Mouse (Mus musculus): ENCODE results near the gene Gm11037. TPM values are rescaled to one million over a fixed set of nuclear protein-coding genes. Genes with fewer than 3 reads are reported as not detected.

Gene Gm11037
- polyA plus RNA-seq, 1 experiment = not detected

GRCm38 (mm10) chr2:131132111-131132888 lies 997 bp upstream of the Gm11037 start:
- no peaks in the 10 kb centered on the region for H3K4me1 ChIP-seq (ENCODE audit: control insufficient read depth, insufficient read depth, low read length)
- H3K9me3 ChIP-seq (replicated peaks; ENCODE audit: control insufficient read depth, insufficient read depth, low read length, poor library complexity, severe bottlenecking) = no peaks in the 10 kb centered on the region
- H3K9ac ChIP-seq (ENCODE audit: low read depth, poor library complexity, severe bottlenecking) = no peak overlapping the region
- TF ChIP-seq EP300 (IDR thresholded peaks at IDR 0.05; ENCODE audit: insufficient read depth, low read depth, low read length) = no peak
- TF ChIP-seq CTCF (IDR thresholded peaks at IDR 0.05; ENCODE audit: low read depth, low read length) = no peak
- TF ChIP-seq POLR2A (IDR thresholded peaks at IDR 0.05; ENCODE audit: insufficient read depth, low read length) = no peak
- no peaks in the 10 kb centered on the region for H3K36me3 ChIP-seq (ENCODE audit: control insufficient read depth, insufficient read depth, low read length, poor library complexity, severe bottlenecking)
- H3K27ac ChIP-seq (ENCODE audit: insufficient read depth, low read length) = no peak overlapping the region
- H3K27me3 ChIP-seq (ENCODE audit: control insufficient read depth, insufficient read depth, low read length, poor library complexity, severe bottlenecking) = no peaks in the 10 kb centered on the region; the same call in 1 of the 2 replicates
- no peak overlapping the region for H3K4me3 ChIP-seq (ENCODE audit: low read depth, low read length)

- H3K9ac ChIP-seq (ENCODE audit: low read depth, poor library complexity, severe bottlenecking) = no peak overlapping the region
- no peaks in the 10 kb centered on the region for H3K36me3 ChIP-seq (ENCODE audit: control insufficient read depth, insufficient read depth, low read length, poor library complexity, severe bottlenecking)
These were observed 1.1 kb downstream of the Gm11037 start for GRCm38 (mm10) chr2:131134381-131134780.

GRCm38 (mm10) chr2:131134826-131135400 lies 1.6 kb downstream of the Gm11037 start:
- H3K27ac ChIP-seq (ENCODE audit: insufficient read depth, low read length) = no peak overlapping the region
- no peaks in the 10 kb centered on the region for H3K9me3 ChIP-seq (replicated peaks; ENCODE audit: control insufficient read depth, insufficient read depth, low read length, poor library complexity, severe bottlenecking)
- H3K4me3 ChIP-seq (ENCODE audit: low read depth, low read length) = no peak overlapping the region
- no peaks in the 10 kb centered on the region for H3K27me3 ChIP-seq (ENCODE audit: control insufficient read depth, insufficient read depth, low read length, poor library complexity, severe bottlenecking)
- H3K36me3 ChIP-seq (ENCODE audit: control insufficient read depth, insufficient read depth, low read length, poor library complexity, severe bottlenecking) = no peaks in the 10 kb centered on the region
- H3K9ac ChIP-seq (ENCODE audit: low read depth, poor library complexity, severe bottlenecking) = no peak overlapping the region
- TF ChIP-seq CTCF (IDR thresholded peaks at IDR 0.05; ENCODE audit: low read depth, low read length) (no peak), EP300 (IDR thresholded peaks at IDR 0.05; ENCODE audit: insufficient read depth, low read depth, low read length) (no peak), POLR2A (IDR thresholded peaks at IDR 0.05; ENCODE audit: insufficient read depth, low read length) (no peak)
- no peaks in the 10 kb centered on the region for H3K4me1 ChIP-seq (ENCODE audit: control insufficient read depth, insufficient read depth, low read length)

More at GRCm38 (mm10) chr2:131134381-131134780, 1.1 kb downstream of the Gm11037 start:
- no peak for TF ChIP-seq EP300 (IDR thresholded peaks at IDR 0.05; ENCODE audit: insufficient read depth, low read depth, low read length)
- H3K27ac ChIP-seq (ENCODE audit: insufficient read depth, low read length) = no peak overlapping the region
- H3K9me3 ChIP-seq (replicated peaks; ENCODE audit: control insufficient read depth, insufficient read depth, low read length, poor library complexity, severe bottlenecking) = no peaks in the 10 kb centered on the region
- H3K4me3 ChIP-seq (ENCODE audit: low read depth, low read length) = no peak overlapping the region
- H3K4me1 ChIP-seq (ENCODE audit: control insufficient read depth, insufficient read depth, low read length) = no peaks in the 10 kb centered on the region
- no peaks in the 10 kb centered on the region for H3K27me3 ChIP-seq (ENCODE audit: control insufficient read depth, insufficient read depth, low read length, poor library complexity, severe bottlenecking)

- TF ChIP-seq EP300 (IDR thresholded peaks at IDR 0.05; ENCODE audit: insufficient read depth, low read depth, low read length) = no peak
- TF ChIP-seq POLR2A (IDR thresholded peaks at IDR 0.05; ENCODE audit: insufficient read depth, low read length) = no peak
- no peak for TF ChIP-seq CTCF (IDR thresholded peaks at IDR 0.05; ENCODE audit: low read depth, low read length)
- Histone ChIP-seq H3K9me3 (replicated peaks; ENCODE audit: control insufficient read depth, insufficient read depth, low read length, poor library complexity, severe bottlenecking) (no peaks in the 10 kb centered on the region), H3K27ac (ENCODE audit: insufficient read depth, low read length) (no peak overlapping the region), H3K4me1 (ENCODE audit: control insufficient read depth, insufficient read depth, low read length) (no peaks in the 10 kb centered on the region), H3K27me3 (ENCODE audit: control insufficient read depth, insufficient read depth, low read length, poor library complexity, severe bottlenecking) (no peaks in the 10 kb centered on the region), H3K36me3 (ENCODE audit: control insufficient read depth, insufficient read depth, low read length, poor library complexity, severe bottlenecking) (no peaks in the 10 kb centered on the region), H3K9ac (ENCODE audit: low read depth, poor library complexity, severe bottlenecking) (no peak overlapping the region), H3K4me3 (ENCODE audit: low read depth, low read length) (no peak overlapping the region)
These were observed 2.3 kb downstream of the Gm11037 start for GRCm38 (mm10) chr2:131135521-131136139.

- no peak overlapping the region for H3K27ac ChIP-seq (ENCODE audit: insufficient read depth, low read length)
- H3K4me3 ChIP-seq (ENCODE audit: low read depth, low read length) = no peak overlapping the region
- H3K9ac ChIP-seq (ENCODE audit: low read depth, poor library complexity, severe bottlenecking) = no peak overlapping the region
- no peaks in the 10 kb centered on the region for H3K9me3 ChIP-seq (replicated peaks; ENCODE audit: control insufficient read depth, insufficient read depth, low read length, poor library complexity, severe bottlenecking)
- no peaks in the 10 kb centered on the region for H3K27me3 ChIP-seq (ENCODE audit: control insufficient read depth, insufficient read depth, low read length, poor library complexity, severe bottlenecking)
- H3K4me1 ChIP-seq (ENCODE audit: control insufficient read depth, insufficient read depth, low read length) = no peaks in the 10 kb centered on the region
- H3K36me3 ChIP-seq (ENCODE audit: control insufficient read depth, insufficient read depth, low read length, poor library complexity, severe bottlenecking) = no peaks in the 10 kb centered on the region
- no peak for TF ChIP-seq POLR2A (IDR thresholded peaks at IDR 0.05; ENCODE audit: insufficient read depth, low read length)
- no peak for TF ChIP-seq EP300 (IDR thresholded peaks at IDR 0.05; ENCODE audit: insufficient read depth, low read depth, low read length)
- TF ChIP-seq CTCF (IDR thresholded peaks at IDR 0.05; ENCODE audit: low read depth, low read length) = no peak
These were observed 5.0 kb downstream of the Gm11037 start for GRCm38 (mm10) chr2:131138296-131138695.

- Histone ChIP-seq H3K27me3 (ENCODE audit: control insufficient read depth, insufficient read depth, low read length, poor library complexity, severe bottlenecking) (no peaks in the 10 kb centered on the region), H3K27ac (ENCODE audit: insufficient read depth, low read length) (no peak overlapping the region), H3K9ac (ENCODE audit: low read depth, poor library complexity, severe bottlenecking) (no peak overlapping the region), H3K9me3 (replicated peaks; ENCODE audit: control insufficient read depth, insufficient read depth, low read length, poor library complexity, severe bottlenecking) (no peaks in the 10 kb centered on the region), H3K36me3 (ENCODE audit: control insufficient read depth, insufficient read depth, low read length, poor library complexity, severe bottlenecking) (no peaks in the 10 kb centered on the region), H3K4me3 (ENCODE audit: low read depth, low read length) (no peak overlapping the region), H3K4me1 (ENCODE audit: control insufficient read depth, insufficient read depth, low read length) (no peaks in the 10 kb centered on the region)
- TF ChIP-seq CTCF (IDR thresholded peaks at IDR 0.05; ENCODE audit: low read depth, low read length) (no peak), EP300 (IDR thresholded peaks at IDR 0.05; ENCODE audit: insufficient read depth, low read depth, low read length) (no peak), POLR2A (IDR thresholded peaks at IDR 0.05; ENCODE audit: insufficient read depth, low read length) (no peak)
These were observed 5.5 kb downstream of the Gm11037 start for GRCm38 (mm10) chr2:131138760-131139159.
